Mouse (Mus musculus) cerebellum, adult 2 months (tissue): ENCODE data around the gene Ispd. TPM values are rescaled to one million over a fixed set of nuclear protein-coding genes. Genes with fewer than 3 reads are reported as not detected.

Source experiments
- DNase-seq, 2 experiments: peaks; one replicate each; pipeline ENCODE4 v3.0.0; 2021
- H3K27ac ChIP-seq: fragments of 200-500 bp; 2 replicates; pipeline ENCODE4 v1.5.1; 2012; ENCODE audit warnings: low read length, control low read depth, inconsistent platforms; ENCODE audit not compliant: insufficient read depth
- H3K27me3 ChIP-seq: fragments of 200-500 bp; 2 replicates; pipeline ENCODE4 v1.6.1; 2012; ENCODE audit warnings: inconsistent platforms, mild to moderate bottlenecking, low read length, moderate library complexity; ENCODE audit not compliant: control insufficient read depth, insufficient read depth
- H3K4me1 ChIP-seq: fragments of 200-500 bp; 2 replicates; pipeline ENCODE4 v1.6.1; 2011; ENCODE audit warnings: low read length; ENCODE audit not compliant: control insufficient read depth, insufficient read depth
- H3K4me3 ChIP-seq: fragments of 200-500 bp; replicated peaks from 2 replicates; pipeline ENCODE3; 2011; ENCODE audit warnings: mild to moderate bottlenecking, low read depth, low read length, control low read depth; ENCODE audit not compliant: insufficient read depth
- CTCF ChIP-seq: fragments of 200-500 bp; IDR thresholded peaks from 2 replicates; pipeline ENCODE4 v1.5.1; 2011; ENCODE audit warnings: low read depth, mild to moderate bottlenecking, control low read depth, low read length, moderate library complexity, borderline replicate concordance; ENCODE audit not compliant: insufficient read depth
- POLR2A ChIP-seq: fragments of 200-500 bp; IDR thresholded peaks from 2 replicates; pipeline ENCODE4 v1.6.1; 2011; ENCODE audit warnings: low read length, control low read depth, borderline replicate concordance; ENCODE audit not compliant: insufficient read depth
- WGBS: fragments of 180-500 bp; shearing (Covaris S2); methylation state at CpG from one replicate; pipeline ENCODE4 v1.1.7; 2018; 5-methylcytosine and 5-hydroxymethylcytosine counted together
- polyA plus RNA-seq: library from polyadenylated mRNA; depleted of rRNA; stranded (reverse); fragments of >200 nt; gene quantifications from 2 replicates; pipeline ENCODE4 v1.2.3, GENCODE M21; 2012

Ispd gene
- polyA plus RNA-seq, 1 experiment, result 6.6 TPM

- 94% methylated on average over 4 of the region's 4 CpGs for WGBS
- no peak for TF ChIP-seq CTCF
- TF ChIP-seq POLR2A, result no peak
- H3K4me3 ChIP-seq, result no peak overlapping the region
- no peak overlapping the region for H3K27ac ChIP-seq
- H3K4me1 ChIP-seq, result no peaks in the 10 kb centered on the region
- no peaks in the 10 kb centered on the region for H3K27me3 ChIP-seq
- no peak for DNase-seq
These were observed 297.0 kb downstream of the Ispd start for GRCm38 (mm10) chr12:36678220-36678619.

GRCm38 (mm10) chr12:36680883-36681505 is 299.7 kb downstream of the Ispd start:
- TF ChIP-seq POLR2A (no peak), CTCF (no peak)
- Histone ChIP-seq H3K4me1 (no peaks in the 10 kb centered on the region), H3K27ac (no peak overlapping the region), H3K4me3 (no peak overlapping the region), H3K27me3 (no peaks in the 10 kb centered on the region)
- WGBS, result 49% methylated on average over 2 of the region's 2 CpGs
- DNase-seq, result no peak

- 86% methylated on average over 6 of the region's 6 CpGs for WGBS
These were observed 300.5 kb downstream of the Ispd start for GRCm38 (mm10) chr12:36681779-36682178.

GRCm38 (mm10) chr12:36694072-36694471 is 312.8 kb downstream of the Ispd start:
- DNase-seq, result no peak
- Histone ChIP-seq H3K4me3 (no peak overlapping the region), H3K27me3 (no peaks in the 10 kb centered on the region), H3K4me1 (no peaks in the 10 kb centered on the region), H3K27ac (no peak overlapping the region)
- 70% methylated on average over 2 of the region's 2 CpGs for WGBS
- TF ChIP-seq POLR2A (no peak), CTCF (no peak)

More at GRCm38 (mm10) chr12:36681779-36682178, 300.5 kb downstream of the Ispd start:
- Histone ChIP-seq H3K4me1 (no peaks in the 10 kb centered on the region), H3K27ac (no peak overlapping the region), H3K4me3 (no peak overlapping the region), H3K27me3 (no peaks in the 10 kb centered on the region)
- DNase-seq, result no peak
- TF ChIP-seq POLR2A, result no peak
- TF ChIP-seq CTCF, result no peak

- TF ChIP-seq POLR2A (no peak), CTCF (no peak)
- Histone ChIP-seq H3K4me3 (no peak overlapping the region), H3K4me1 (no peaks in the 10 kb centered on the region), H3K27me3 (no peaks in the 10 kb centered on the region), H3K27ac (no peak overlapping the region)
- DNase-seq, result no peak
- 36% methylated on average over 1 of the region's 1 CpGs for WGBS
These were observed 323.1 kb downstream of the Ispd start for GRCm38 (mm10) chr12:36704380-36704779.

- 71% methylated on average over 1 of the region's 1 CpGs for WGBS
- TF ChIP-seq POLR2A (no peak), CTCF (no peak)
- no peak for DNase-seq
These were observed 327.6 kb downstream of the Ispd start for GRCm38 (mm10) chr12:36708810-36709209.

GRCm38 (mm10) chr12:36713866-36714662 is 332.8 kb downstream of the Ispd start:
- TF ChIP-seq POLR2A (no peak), CTCF (peak; percentile 48; the same call in 1 of the 2 replicates)
- H3K4me1 ChIP-seq, result no peaks in the 10 kb centered on the region
- no peak overlapping the region for H3K4me3 ChIP-seq
- H3K27ac ChIP-seq, result no peak overlapping the region
- 9% methylated on average over 17 of the region's 17 CpGs for WGBS
- H3K27me3 ChIP-seq, result no peaks in the 10 kb centered on the region
- peak; percentile 10 to 18 for DNase-seq

More at GRCm38 (mm10) chr12:36708810-36709209, 327.6 kb downstream of the Ispd start:
- H3K27ac ChIP-seq, result no peak overlapping the region
- H3K27me3 ChIP-seq, result no peaks in the 10 kb centered on the region
- H3K4me1 ChIP-seq, result no peaks in the 10 kb centered on the region
- H3K4me3 ChIP-seq, result no peak overlapping the region

- TF ChIP-seq POLR2A (no peak), CTCF (no peak)
- WGBS, result 86% methylated on average over 5 of the region's 5 CpGs
- Histone ChIP-seq H3K4me3 (no peak overlapping the region), H3K27me3 (no peaks in the 10 kb centered on the region), H3K4me1 (no peaks in the 10 kb centered on the region), H3K27ac (no peak overlapping the region)
- DNase-seq, result no peak
These were observed 336.3 kb downstream of the Ispd start for GRCm38 (mm10) chr12:36717526-36717925.
